32 mouse cellular contexts compared by ENCODE assay signal in genomic region chr19:58427348-58427747, GRCm38 (mm10).
"Had no signal": no experiment of that assay in that cellular context is flagged by ENCODE, and none has a peak within 500 bp of the region (broad histone marks: within the 10 kb centered on the region; RNA-seq: fewer than 3 reads in every experiment).

No protein-coding gene starts in this region.

- H3K4me1 ChIP-seq: heart, embryonic 10.5 days; heart, embryonic 12.5 days; heart, embryonic 13.5 days; heart, embryonic 15.5 days; hindbrain, embryonic 15.5 days; intestine, embryonic 15.5 days had no signal

- ATAC-seq: hindbrain, embryonic 16.5 days; hindbrain, postnatal 0 days; inflammation-experienced regulatory T-cells, adult 6 months; intestine, embryonic 15.5 days; intestine, embryonic 16.5 days; intestine, postnatal 0 days had no signal

- H3K9me3 ChIP-seq: heart, embryonic 10.5 days; heart, embryonic 12.5 days; heart, embryonic 13.5 days; heart, embryonic 15.5 days; hindbrain, embryonic 10.5 days; hindbrain, embryonic 12.5 days; hindbrain, embryonic 13.5 days; hindbrain, embryonic 15.5 days; intestine, embryonic 15.5 days had no signal

- H3K27me3 ChIP-seq: heart, embryonic 12.5 days; heart, embryonic 13.5 days; heart, embryonic 15.5 days; hindbrain, embryonic 12.5 days; hindbrain, embryonic 13.5 days; hindbrain, embryonic 15.5 days; intestine, embryonic 15.5 days had no signal

- H3K9ac ChIP-seq: heart, embryonic 12.5 days; heart, embryonic 13.5 days; heart, embryonic 15.5 days; hindbrain, embryonic 12.5 days; hindbrain, embryonic 13.5 days; hindbrain, embryonic 14.5 days; hindbrain, embryonic 15.5 days; intestine, embryonic 15.5 days had no signal

- H3K4me2 ChIP-seq: heart, embryonic 11.5 days; heart, embryonic 12.5 days; heart, embryonic 13.5 days; heart, embryonic 15.5 days; hindbrain, embryonic 12.5 days; hindbrain, embryonic 13.5 days; hindbrain, embryonic 14.5 days; hindbrain, embryonic 15.5 days; intestine, embryonic 15.5 days had no signal

- DNase-seq: heart, adult 18-20 months; heart, adult 2 months; heart, postnatal 10 days; heart, postnatal 14 days; heart, postnatal 36 days; heart, postnatal 4 days; kidney, adult 11 months; kidney, adult 8-10 months; kidney, postnatal 14 days; kidney, postnatal 25 days; kidney, postnatal 36 days; kidney, postnatal 4 days; layer of hippocampus, adult 9-11 months; layer of hippocampus, postnatal 36 days had no signal

- H3K36me3 ChIP-seq: heart, embryonic 10.5 days; heart, embryonic 12.5 days; heart, embryonic 13.5 days; heart, embryonic 15.5 days; hindbrain, embryonic 12.5 days; hindbrain, embryonic 15.5 days; intestine, embryonic 15.5 days had no signal

- H3K4me3 ChIP-seq: heart, adult 2 months; heart, embryonic 10.5 days; heart, embryonic 12.5 days; heart, embryonic 13.5 days; heart, embryonic 15.5 days; hindbrain, embryonic 10.5 days; hindbrain, embryonic 12.5 days; hindbrain, embryonic 13.5 days; hindbrain, embryonic 15.5 days; intestine, embryonic 15.5 days; layer of hippocampus, adult 2 months; left cerebral cortex, adult 2 months had no signal

- H3K27ac ChIP-seq: heart, adult 2 months; heart, embryonic 10.5 days; heart, embryonic 13.5 days; heart, embryonic 15.5 days; hindbrain, embryonic 10.5 days; hindbrain, embryonic 12.5 days; hindbrain, embryonic 13.5 days; hindbrain, embryonic 14.5 days; hindbrain, embryonic 15.5 days; hindbrain, postnatal 0 days; intestine, embryonic 15.5 days; layer of hippocampus, adult 2 months; left cerebral cortex, adult 2 months had no signal
